Mouse (Mus musculus): ENCODE data around the gene Rrbp1.
A peak's percentile ranks its signal among the peaks of the same experiment; 100 is the strongest.

The Rrbp1 gene

DNA sequence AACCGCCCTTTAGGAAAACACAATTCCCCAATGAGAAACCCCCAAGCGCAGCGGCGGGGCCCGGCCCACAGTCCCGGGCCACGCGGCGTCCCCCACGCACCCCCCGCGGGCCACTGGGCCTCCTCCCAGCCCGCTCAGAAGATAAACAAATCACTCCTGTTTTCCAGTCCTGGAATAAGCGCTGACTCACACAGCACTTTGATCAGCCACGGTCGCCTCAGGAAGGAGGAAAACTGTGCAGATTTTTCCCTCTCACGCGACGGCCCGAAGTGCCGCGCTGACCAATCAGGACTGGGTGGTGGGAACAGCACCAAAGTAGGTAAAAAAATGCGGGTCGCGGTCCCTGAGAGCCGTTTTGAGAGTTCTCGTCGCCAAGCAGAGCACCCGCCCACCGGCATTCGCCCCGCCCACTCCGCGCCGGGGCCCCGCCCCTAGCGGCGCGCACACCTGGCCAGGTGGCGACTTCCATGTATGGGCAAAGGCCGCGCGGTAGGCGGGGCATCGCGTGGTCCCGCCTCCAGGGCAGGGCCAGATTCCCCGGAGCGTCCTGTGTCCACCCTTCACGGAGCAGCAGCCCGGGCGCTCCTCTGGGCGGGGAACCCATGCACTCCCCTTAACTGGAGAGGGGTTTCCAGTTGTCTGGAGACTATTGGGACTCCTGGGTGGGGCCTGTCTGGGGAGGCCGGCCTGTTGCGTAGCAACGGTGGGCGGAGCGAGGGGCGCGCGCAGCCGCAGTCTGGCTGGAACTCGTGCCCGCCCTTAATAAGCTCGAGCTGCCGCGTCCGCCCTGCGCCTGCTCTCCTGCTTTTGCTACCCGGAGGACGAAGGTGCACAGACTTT is 96.1 kb downstream of the Rrbp1 start, which contains the start of gene Dstn:
Gene Dstn, plus strand, starts transcription at position 561 of the 840 bp plus-strand sequence.
- DNase-seq = peak; percentile 97

DNA sequence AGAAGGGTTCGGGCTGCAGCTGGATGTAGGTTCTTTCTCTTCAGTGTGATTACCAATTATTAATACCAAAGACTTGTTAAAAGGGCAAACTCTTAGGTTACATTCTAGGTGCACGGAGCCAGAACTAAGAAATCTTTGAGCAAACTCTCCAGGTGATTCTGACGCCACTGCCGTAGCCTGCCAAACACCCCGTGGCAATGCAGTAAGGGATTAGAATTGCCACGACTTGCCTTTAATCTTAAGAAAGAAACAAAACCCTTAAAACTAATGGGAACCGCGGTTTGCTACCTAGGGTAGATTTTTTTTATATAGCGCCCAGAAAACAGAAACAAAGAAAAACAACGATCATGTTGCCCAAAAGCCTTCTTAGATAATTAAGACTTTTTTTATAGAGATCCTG is 96.8 kb downstream of the Rrbp1 start:
- DNase-seq = no peak

DNA sequence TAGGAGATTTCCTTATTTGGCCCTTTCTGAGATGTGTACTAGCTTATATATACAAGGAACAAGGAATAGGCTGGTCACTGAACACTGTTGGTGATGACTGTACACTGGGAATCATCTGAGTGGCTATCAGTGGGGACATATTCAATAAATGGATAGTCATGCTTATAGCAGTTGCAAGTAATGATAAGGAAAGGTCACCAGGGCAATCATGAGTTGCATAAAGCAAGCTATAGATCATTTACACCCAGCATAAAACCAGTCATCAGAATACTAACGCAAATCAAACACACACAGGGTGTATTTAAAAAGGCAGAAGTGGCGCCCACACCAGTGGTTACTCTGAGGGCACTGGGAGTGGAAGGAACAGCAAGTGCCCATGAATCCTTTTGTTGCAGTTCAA is 98.9 kb downstream of the Rrbp1 start:
- DNase-seq = no peak

DNA sequence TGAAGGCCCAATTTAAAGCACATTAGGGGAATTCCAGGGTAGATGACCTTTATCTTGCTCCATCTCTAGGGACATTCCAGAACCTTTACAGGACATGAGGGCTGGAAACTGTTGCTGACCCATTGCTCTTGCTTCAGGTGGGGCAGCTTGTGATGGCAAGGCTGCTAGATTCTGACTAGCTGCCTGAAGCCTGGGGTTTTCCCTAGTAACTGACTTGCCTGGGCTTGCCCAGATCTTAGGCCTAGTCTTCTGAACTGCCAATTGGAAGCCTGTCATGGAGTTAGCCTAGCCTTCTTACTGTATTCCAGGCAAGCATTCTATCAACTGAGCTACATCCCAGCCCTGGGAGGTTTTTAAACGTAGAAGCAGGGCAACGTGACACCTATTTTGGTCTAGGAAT is 101.8 kb downstream of the Rrbp1 start:
- no peak for DNase-seq

DNA sequence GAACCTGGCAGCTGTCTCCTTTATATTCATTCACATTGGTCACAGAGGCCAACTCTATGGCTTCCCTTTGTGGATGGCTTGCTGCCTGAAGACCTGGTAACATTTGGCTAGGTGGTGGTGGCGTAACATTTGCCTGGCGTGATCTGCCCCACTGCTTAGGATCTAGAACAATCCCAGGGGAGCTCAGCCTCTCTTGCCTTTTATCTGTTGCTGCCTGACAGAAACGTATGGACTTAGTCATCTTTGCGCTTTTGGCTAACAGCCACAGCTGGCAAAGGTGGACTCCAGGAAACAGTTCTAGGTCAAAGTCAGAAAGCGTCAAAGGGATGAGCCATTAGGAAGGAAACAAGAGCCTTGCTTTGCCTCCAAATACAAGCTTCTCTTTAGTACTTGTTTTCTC is 106.2 kb downstream of the Rrbp1 start:
- peak in 1 of 2 experiments; percentile 20 for DNase-seq

DNA sequence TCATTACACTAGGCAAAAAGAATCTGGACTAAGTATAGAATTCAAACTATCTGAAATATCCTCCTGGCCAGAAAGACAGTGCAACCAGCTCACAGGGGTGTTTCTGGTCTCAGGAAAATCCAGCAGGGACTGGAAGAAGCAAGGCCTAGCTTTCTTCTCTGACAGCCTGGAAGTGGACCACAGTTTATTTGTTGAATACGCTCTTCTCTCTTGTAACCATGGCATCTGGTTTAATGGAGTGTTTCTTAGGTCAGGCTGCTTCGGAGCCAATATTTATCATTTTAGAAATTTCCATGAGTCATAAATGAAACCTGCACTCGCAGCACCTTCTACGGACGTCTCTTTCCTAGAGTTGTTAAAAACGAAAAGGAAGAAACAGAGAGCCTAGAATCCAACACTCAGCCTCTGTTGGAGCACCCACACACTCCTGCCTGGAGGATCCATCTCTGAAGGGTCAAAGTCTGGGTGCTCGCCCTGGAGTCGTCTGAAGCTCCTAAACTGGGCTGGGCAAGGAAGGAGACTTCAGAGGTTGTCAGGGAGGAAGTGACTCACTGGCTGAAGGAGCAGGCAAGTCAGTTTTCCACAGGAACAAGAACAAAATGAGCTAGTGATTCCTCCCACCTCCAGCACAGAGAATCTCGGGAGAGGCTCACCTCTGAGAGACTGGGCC is 107.6 kb downstream of the Rrbp1 start:
- DNase-seq = no peak

DNA sequence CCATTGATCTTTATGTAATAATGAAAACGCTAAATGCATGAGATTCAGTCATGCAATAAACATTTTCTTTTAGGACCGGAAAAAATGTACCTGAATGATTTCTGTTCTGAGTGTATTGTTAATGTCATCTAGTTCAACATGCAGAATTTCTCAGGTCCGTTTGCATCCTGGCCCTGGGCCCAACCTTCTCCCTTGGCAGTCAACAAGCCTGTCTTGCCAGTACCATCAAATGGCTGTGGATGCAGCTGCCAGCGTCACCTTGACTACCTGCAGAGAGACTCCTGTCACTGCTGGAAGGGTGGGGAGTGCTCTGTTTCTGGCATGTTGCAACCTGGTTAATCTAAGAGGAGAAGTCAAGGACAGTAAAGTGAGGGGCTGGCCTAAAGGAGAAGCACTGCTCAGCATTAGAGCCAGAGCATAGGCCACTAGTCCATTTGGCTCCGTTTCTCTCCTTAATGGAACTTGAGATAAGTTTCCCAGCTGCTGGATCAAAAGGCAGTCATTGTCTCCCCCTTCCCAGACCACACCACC is 110.2 kb downstream of the Rrbp1 start:
- DNase-seq = peak; percentile 40 to 63

DNA sequence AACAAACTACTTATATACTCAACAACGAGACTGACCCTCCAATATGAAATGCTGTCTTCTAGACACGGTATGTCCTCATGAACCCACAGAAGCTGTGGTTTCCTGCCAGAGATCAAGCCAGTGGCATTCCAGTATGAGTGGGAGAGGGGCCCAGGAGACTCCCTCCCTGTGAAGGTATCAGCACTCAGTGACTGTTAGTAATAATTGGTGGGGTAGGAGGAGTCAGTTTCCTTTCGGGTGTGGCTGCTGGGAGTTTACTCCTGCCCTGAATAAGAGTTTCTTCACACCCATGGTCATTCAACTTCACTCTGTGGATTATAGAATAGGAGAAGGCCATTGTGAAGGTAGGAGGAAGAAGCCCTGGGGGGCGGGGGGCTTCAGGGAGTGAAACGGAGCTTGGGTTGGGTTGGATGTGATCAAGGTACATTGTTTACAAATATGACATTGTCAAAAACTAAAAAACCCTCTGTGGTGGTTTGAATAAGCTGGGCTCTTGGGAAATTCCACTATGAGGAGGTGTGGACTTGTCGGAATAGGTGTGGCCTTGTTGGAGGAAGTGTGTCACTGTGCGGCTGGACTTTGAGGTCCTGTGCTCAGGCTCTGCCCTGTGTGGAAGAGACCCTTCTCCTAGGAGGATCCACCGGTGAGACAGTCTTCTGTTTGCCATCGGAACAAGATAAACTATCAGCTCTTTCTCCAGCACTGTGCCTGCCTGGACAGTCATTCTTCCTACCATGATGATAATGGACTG is 111.4 kb downstream of the Rrbp1 start:
- no peak for DNase-seq

All from cerebellum, postnatal 25 days (tissue).